Mouse (Mus musculus) CH12.LX (cell line): ENCODE data around the gene Wnt6. TPM values are rescaled to one million over a fixed set of nuclear protein-coding genes. Genes with fewer than 3 reads are reported as not detected.

Experiments
- DNase-seq: peaks from one replicate; pipeline ENCODE4 v3.0.0-alpha.2; 2013; ENCODE audit errors: extremely low read depth
- H3K27ac ChIP-seq: 2 replicates; pipeline ENCODE4 v1.5.1; 2012; ENCODE audit warnings: low read depth, mild to moderate bottlenecking, control low read depth, moderate library complexity; ENCODE audit not compliant: insufficient read depth
- H3K27me3 ChIP-seq: replicated peaks from 2 replicates; pipeline ENCODE3; 2012; ENCODE audit warnings: inconsistent platforms
- H3K36me3 ChIP-seq, 2 experiments: replicated peaks in 1 of 2; 2 replicates each; pipeline versions ENCODE3 to v1.6.1; 2012; ENCODE audit warnings: inconsistent platforms in 1 of 2, low read length in 1 of 2, mild to moderate bottlenecking in 1 of 2, mixed read lengths in 1 of 2, moderate library complexity in 1 of 2; ENCODE audit not compliant: control insufficient read depth in 1 of 2, insufficient read depth in 1 of 2
- H3K4me1 ChIP-seq, 2 experiments: 2 replicates each; pipeline ENCODE4 v1.6.1; 2012; ENCODE audit warnings: inconsistent platforms in 1 of 2, moderate library complexity in 1 of 2; ENCODE audit not compliant: insufficient read depth in 2 of 2, control insufficient read depth in 1 of 2
- H3K4me2 ChIP-seq: 2 replicates; pipeline ENCODE4 v1.6.1; 2012; ENCODE audit warnings: low read depth, mild to moderate bottlenecking, control low read depth; ENCODE audit not compliant: poor library complexity, insufficient read depth, severe bottlenecking
- H3K4me3 ChIP-seq, 3 experiments: fragments of 150-350 bp in 1 of 3; sonication (generic) in 1 of 3; replicated peaks in 1 of 3; 2 replicates each; pipeline versions ENCODE3 to v1.5.1; 2011 to 2012; ENCODE audit warnings: low read depth in 2 of 3, low read length in 2 of 3, mild to moderate bottlenecking in 2 of 3, moderate library complexity in 2 of 3, control low read depth in 1 of 3, improper control_type of control experiment in 1 of 3, inconsistent platforms in 1 of 3, mixed read lengths in 1 of 3; ENCODE audit not compliant: poor library complexity in 1 of 3
- H3K79me2 ChIP-seq: replicated peaks from 2 replicates; pipeline ENCODE4 v1.6.1; 2012; ENCODE audit warnings: mild to moderate bottlenecking, moderate library complexity; ENCODE audit not compliant: control insufficient read depth, poor library complexity, insufficient read depth, severe bottlenecking; ENCODE audit errors: extremely low read depth
- H3K9ac ChIP-seq: 2 replicates; pipeline ENCODE4 v1.6.1; 2012; ENCODE audit warnings: low read depth, mild to moderate bottlenecking, control low read depth, moderate library complexity; ENCODE audit not compliant: insufficient read depth
- H3K9me3 ChIP-seq: replicated peaks from 2 replicates; pipeline ENCODE3; 2012; ENCODE audit warnings: low read length, inconsistent platforms, mixed read lengths
- BHLHE40 ChIP-seq: IDR thresholded peaks from 2 replicates; pipeline ENCODE4 v1.6.1; 2011; ENCODE audit warnings: mild to moderate bottlenecking, low read depth, low read length, improper control_type of control experiment
- CHD1 ChIP-seq: IDR thresholded peaks from 2 replicates; pipeline ENCODE4 v1.6.1; 2012; ENCODE audit warnings: low read depth, low read length, improper control_type of control experiment, inconsistent platforms
- CHD2 ChIP-seq: IDR thresholded peaks from 2 replicates; pipeline ENCODE4 v1.6.1; 2011; ENCODE audit warnings: low read length, improper control_type of control experiment
- CTCF ChIP-seq, 2 experiments: IDR thresholded peaks in 1 of 2; conservative IDR thresholded peaks in 1 of 2; 2 replicates each; pipeline ENCODE4 v1.5.1; 2011 to 2012; ENCODE audit warnings: low read depth in 2 of 2, low read length in 2 of 2, improper control_type of control experiment in 1 of 2, inconsistent platforms in 1 of 2, mild to moderate bottlenecking in 1 of 2, moderate library complexity in 1 of 2
- ELF1 ChIP-seq: IDR thresholded peaks from 2 replicates; pipeline ENCODE4 v1.6.1; 2014; ENCODE audit warnings: low read depth, mild to moderate bottlenecking, inconsistent platforms, low read length, improper control_type of control experiment
- EP300 ChIP-seq: IDR thresholded peaks from 2 replicates; pipeline ENCODE4 v1.6.1; 2011; ENCODE audit warnings: low read length, improper control_type of control experiment
- ETS1 ChIP-seq: conservative IDR thresholded peaks from 2 replicates; pipeline ENCODE4 v1.6.1; 2012; ENCODE audit warnings: low read depth, mild to moderate bottlenecking, inconsistent platforms, low read length, improper control_type of control experiment, moderate library complexity
- IRF4 ChIP-seq: IDR thresholded peaks from 2 replicates; pipeline ENCODE4 v1.6.1; 2014; ENCODE audit warnings: low read depth, mild to moderate bottlenecking, inconsistent platforms, low read length, improper control_type of control experiment
- JUND ChIP-seq: conservative IDR thresholded peaks from 2 replicates; pipeline ENCODE4 v1.6.1; 2011; ENCODE audit warnings: low read depth, low read length, improper control_type of control experiment
- KAT2A ChIP-seq: IDR thresholded peaks from 2 replicates; pipeline ENCODE4 v1.6.1; 2012; ENCODE audit warnings: low read length, improper control_type of control experiment, inconsistent platforms; ENCODE audit not compliant: insufficient replicate concordance
- MAX ChIP-seq: IDR thresholded peaks from 2 replicates; pipeline ENCODE4 v1.6.1; 2011; ENCODE audit warnings: low read length, improper control_type of control experiment
- MAZ ChIP-seq: IDR thresholded peaks from 2 replicates; pipeline ENCODE4 v1.6.1; 2012; ENCODE audit warnings: low read depth, mild to moderate bottlenecking, inconsistent platforms, low read length, improper control_type of control experiment, moderate library complexity
- MEF2A ChIP-seq: IDR thresholded peaks from 2 replicates; pipeline ENCODE4 v1.6.1; 2014; ENCODE audit warnings: low read depth, mild to moderate bottlenecking, inconsistent platforms, low read length, improper control_type of control experiment, borderline replicate concordance
- MXI1 ChIP-seq: IDR thresholded peaks from 2 replicates; pipeline ENCODE4 v1.6.1; 2011; ENCODE audit warnings: mild to moderate bottlenecking, low read depth, low read length, improper control_type of control experiment
- MYC ChIP-seq: IDR thresholded peaks from 2 replicates; pipeline ENCODE4 v1.6.1; 2011; ENCODE audit warnings: low read depth, mild to moderate bottlenecking, improper control_type of control experiment, low read length
- NELFE ChIP-seq: IDR thresholded peaks from 2 replicates; pipeline ENCODE4 v1.6.1; 2011; ENCODE audit warnings: low read depth, low read length, improper control_type of control experiment
- NRF1 ChIP-seq: IDR thresholded peaks from 2 replicates; pipeline ENCODE4 v1.6.1; 2014; ENCODE audit warnings: low read depth, mild to moderate bottlenecking, inconsistent platforms, low read length, improper control_type of control experiment, moderate library complexity
- PAX5 ChIP-seq: IDR thresholded peaks from 2 replicates; pipeline ENCODE4 v1.6.1; 2012; ENCODE audit warnings: low read length, inconsistent platforms, mixed read lengths
- POLR2A ChIP-seq: IDR thresholded peaks from 2 replicates; pipeline ENCODE4 v1.6.1; 2011; ENCODE audit warnings: low read depth, mild to moderate bottlenecking, improper control_type of control experiment, low read length
- POLR2AphosphoS2 ChIP-seq: IDR thresholded peaks from 2 replicates; pipeline ENCODE4 v1.6.1; 2011; ENCODE audit warnings: low read depth, low read length, improper control_type of control experiment
- RCOR1 ChIP-seq: conservative IDR thresholded peaks from 2 replicates; pipeline ENCODE4 v1.6.1; 2012; ENCODE audit warnings: low read depth, mild to moderate bottlenecking, inconsistent platforms, low read length, improper control_type of control experiment
- SIN3A ChIP-seq: IDR thresholded peaks from 2 replicates; pipeline ENCODE4 v1.6.1; 2012; ENCODE audit warnings: low read length, improper control_type of control experiment, inconsistent platforms
- SMC3 ChIP-seq: IDR thresholded peaks from 2 replicates; pipeline ENCODE4 v1.6.1; 2011; ENCODE audit warnings: low read depth, low read length, improper control_type of control experiment
- TBP ChIP-seq: conservative IDR thresholded peaks from 2 replicates; pipeline ENCODE4 v1.6.1; 2011; ENCODE audit warnings: low read depth, low read length, improper control_type of control experiment
- TCF12 ChIP-seq: IDR thresholded peaks from 2 replicates; pipeline ENCODE4 v1.6.1; 2014; ENCODE audit warnings: low read depth, mild to moderate bottlenecking, inconsistent platforms, low read length, improper control_type of control experiment
- UBTF ChIP-seq: IDR thresholded peaks from 2 replicates; pipeline ENCODE4 v1.6.1; 2012; ENCODE audit warnings: low read depth, mild to moderate bottlenecking, inconsistent platforms, low read length, improper control_type of control experiment, moderate library complexity
- USF1 ChIP-seq: IDR thresholded peaks from 2 replicates; pipeline ENCODE4 v1.6.1; 2014; ENCODE audit warnings: low read depth, mild to moderate bottlenecking, inconsistent platforms, low read length, improper control_type of control experiment
- USF2 ChIP-seq: conservative IDR thresholded peaks from 2 replicates; pipeline ENCODE4 v1.6.1; 2011; ENCODE audit warnings: low read depth, low read length, improper control_type of control experiment
- ZC3H11A ChIP-seq: IDR thresholded peaks from 2 replicates; pipeline ENCODE4 v1.6.1; 2012; ENCODE audit warnings: low read depth, mild to moderate bottlenecking, inconsistent platforms, low read length, improper control_type of control experiment
- ZKSCAN1 ChIP-seq: IDR thresholded peaks from 2 replicates; pipeline ENCODE4 v1.6.1; 2012; ENCODE audit warnings: low read depth, inconsistent platforms, low read length, improper control_type of control experiment, borderline replicate concordance
- ZMIZ1 ChIP-seq: IDR thresholded peaks from 2 replicates; pipeline ENCODE4 v1.6.1; 2012; ENCODE audit warnings: low read depth, mild to moderate bottlenecking, inconsistent platforms, low read length, improper control_type of control experiment
- ZNF384 ChIP-seq: IDR thresholded peaks from 2 replicates; pipeline ENCODE4 v1.6.1; 2012; ENCODE audit warnings: low read depth, low read length, improper control_type of control experiment, inconsistent platforms
- dilution Hi-C: fragments of 300-500 bp; cut with MboI; formaldehyde crosslinking; loops from 2 replicates; pipeline ENCODE4 v1.14.3; 2020; ENCODE audit warnings: low sequenced_read_pairs; ENCODE audit not compliant: extremely low pct_unique_long_range_greater_than_20kb, extremely low pct_ligation_motif_present
- in situ Hi-C: fragments of 300-500 bp; cut with MboI; formaldehyde crosslinking; loops from 3 replicates; pipeline ENCODE4 v1.14.3; 2019; ENCODE audit warnings: low sequenced_read_pairs, low pct_ligation_motif_present, low pct_unique_long_range_greater_than_20kb, mixed read lengths
- polyA plus RNA-seq: library from polyadenylated mRNA; unstranded; fragments of >175 nt; gene quantifications from 2 replicates; pipeline ENCODE4 v1.2.1, GENCODE M21; 2012; ENCODE audit warnings: low read depth; ENCODE audit not compliant: insufficient read length
- total RNA-seq, 2 experiments: library from RNA; depleted of rRNA; stranded (reverse); fragments of 300-350 nt in 1 of 2; fragments of >200 nt in 1 of 2; gene quantifications; 2 replicates each; pipeline ENCODE4 v1.2.3; 2012 to 2014

Gene Wnt6
- total and polyA plus RNA-seq, 3 experiments, result 0.67 to 3.4 (median 1.7) TPM

GRCm38 (mm10) chr1:74771931-74772620 is 384 bp downstream of the Wnt6 start:
- dilution Hi-C loops, result no loop called here

GRCm38 (mm10) chr1:74773136-74773535 is 1.4 kb downstream of the Wnt6 start:
- Histone ChIP-seq H3K4me2 (peak overlapping the region; percentile 94), H3K79me2 (no peaks in the 10 kb centered on the region), H3K9ac (peak overlapping the region; percentile 38; the same call in 1 of the 2 replicates), H3K9me3 (no peaks in the 10 kb centered on the region), H3K27me3 (peaks cover 24% of the 10 kb centered on the region), H3K4me3 (peak overlapping the region in 2 of 3 experiments; percentile 27 to 34), H3K36me3 (no peaks in the 10 kb centered on the region), H3K4me1 (peaks cover 19 to 46% of the 10 kb centered on the region in 2 experiments), H3K27ac (no peak overlapping the region)
- peak; percentile 91 for DNase-seq
- in situ Hi-C loops (loop anchor here (5.0 kb wide), 1 partner anchor 34 kb away; no protein-coding TSS in a partner anchor), dilution Hi-C loops (no loop called here)
- TF ChIP-seq MAZ, result peak; percentile 76; the same call in 1 of the 2 replicates
- no peak for TF ChIP-seq CTCF (conservative IDR thresholded peaks at IDR 0.05 in 1 of 2, IDR thresholded peaks at IDR 0.05 in 1 of 2; ENCODE audit: low read depth in 2 of 2, low read length in 2 of 2)
- peak; percentile 62 for TF ChIP-seq TBP
- no peak for TF ChIP-seq ZMIZ1
- TF ChIP-seq POLR2AphosphoS2, result no peak
- peak; percentile 64 for TF ChIP-seq MAX
- TF ChIP-seq JUND, result no peak
- TF ChIP-seq ZKSCAN1, result no peak
- no peak; the same call in 1 of the 2 replicates for TF ChIP-seq MEF2A
- TF ChIP-seq ZNF384, result no peak
- no peak for TF ChIP-seq NRF1
- no peak for TF ChIP-seq UBTF
- TF ChIP-seq NELFE, result no peak
- no peak for TF ChIP-seq EP300
- no peak for TF ChIP-seq USF2
- TF ChIP-seq ETS1, result no peak
- TF ChIP-seq RCOR1, result no peak
- TF ChIP-seq ELF1, result peak; percentile 67
- no peak for TF ChIP-seq SMC3
- no peak for TF ChIP-seq TCF12
- no peak for TF ChIP-seq BHLHE40
- TF ChIP-seq SIN3A, result no peak
- peak; percentile 67 for TF ChIP-seq POLR2A
- no peak for TF ChIP-seq CHD1
- TF ChIP-seq USF1, result no peak
- TF ChIP-seq MYC, result no peak
- TF ChIP-seq IRF4, result no peak
- TF ChIP-seq PAX5, result no peak
- no peak for TF ChIP-seq ZC3H11A
- TF ChIP-seq MXI1, result peak; percentile 62; the same call in 1 of the 2 replicates

More at GRCm38 (mm10) chr1:74771931-74772620, 384 bp downstream of the Wnt6 start:
- peaks cover 19 to 45% of the 10 kb centered on the region in 2 experiments for H3K4me1 ChIP-seq
- H3K36me3 ChIP-seq, result no peaks in the 10 kb centered on the region
- in situ Hi-C loops, result loop anchor here (5.0 kb wide), 1 partner anchor 35 kb away; no protein-coding TSS in a partner anchor
- no peaks in the 10 kb centered on the region for H3K9me3 ChIP-seq
- peak overlapping the region; percentile 35 to 64 (median 35) for H3K4me3 ChIP-seq
- peak overlapping the region; percentile 94 for H3K4me2 ChIP-seq
- no peaks in the 10 kb centered on the region for H3K79me2 ChIP-seq
- H3K27ac ChIP-seq, result no peak overlapping the region
- TF ChIP-seq KAT2A (no peak), POLR2AphosphoS2 (no peak), ETS1 (no peak), CHD2 (no peak), JUND (no peak), USF2 (no peak), MEF2A (no peak)
- DNase-seq, result no peak
- H3K9ac ChIP-seq, result peak overlapping the region; percentile 38; the same call in 1 of the 2 replicates
- H3K27me3 ChIP-seq, result peaks cover 24% of the 10 kb centered on the region
